Mouse (Mus musculus): Measurements from ENCODE around the gene Oas1f. TPM values are rescaled to one million over a fixed set of nuclear protein-coding genes. Genes with fewer than 3 reads are reported as not detected.
"Not testable (repeated sequence)": the region's sequence is repeated elsewhere in the genome, so short reads cannot be mapped to it uniquely, and the experiment has no call there.

Oas1f gene
- total and polyA plus RNA-seq, 3 experiments: not detected

GRCm38 (mm10) chr5:120895231-120895900 lies 48.2 kb downstream of the Oas1f start:
- no peak overlapping the region for H3K4me3 ChIP-seq (ENCODE audit: low read depth, low read length)
- ATAC-seq (ENCODE audit: extremely low read depth, insufficient number of reproducible peaks, low FRiP score, poor library complexity, severe bottlenecking): no peak

DNA sequence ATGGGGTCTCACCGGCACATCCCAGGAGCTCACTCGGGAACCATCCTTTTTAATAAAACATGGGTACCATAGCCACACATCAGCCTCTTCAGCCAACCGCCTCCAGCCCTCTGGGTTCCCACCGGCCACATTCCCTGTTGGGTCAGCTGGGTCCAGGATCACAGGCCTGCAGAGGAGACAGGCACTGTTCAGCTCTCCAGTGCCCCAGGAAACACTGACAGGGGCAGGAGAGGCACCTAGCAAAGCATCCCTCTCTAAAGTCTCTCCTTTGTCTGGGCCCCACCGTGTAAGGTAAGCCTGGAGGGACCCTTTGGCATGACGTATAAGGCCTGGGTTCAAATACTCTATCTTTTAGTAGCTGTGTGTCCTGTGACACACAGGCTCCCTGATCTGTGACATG lies 51.1 kb downstream of the Oas1f start:
- Histone ChIP-seq H3K36me3 (replicated peaks) (no peaks in the 10 kb centered on the region), H3K9me3 (replicated peaks) (no peaks in the 10 kb centered on the region), H3K4me3 (ENCODE audit: low read depth, low read length) (no peak overlapping the region), H3K27me3 (ENCODE audit: insufficient read depth, low read length) (no peaks in the 10 kb centered on the region), H3K4me1 (ENCODE audit: insufficient read depth, low read depth, low read length) (no peaks in the 10 kb centered on the region)
- DNase-seq (ENCODE audit: low spot score): no peak
- TF ChIP-seq CTCF (IDR thresholded peaks at IDR 0.05; ENCODE audit: low read depth, low read length): no peak
- no peak for TF ChIP-seq GATA2 (IDR thresholded peaks at IDR 0.05; ENCODE audit: borderline replicate concordance, low read depth, low read length)
- no peak for TF ChIP-seq POLR2AphosphoS5 (IDR thresholded peaks at IDR 0.05; ENCODE audit: insufficient replicate concordance, low read depth, low read length)
- TF ChIP-seq GATA1 (IDR thresholded peaks at IDR 0.05; ENCODE audit: borderline replicate concordance, low read length): no peak
- no peak for TF ChIP-seq TAL1 (conservative IDR thresholded peaks at IDR 0.05; ENCODE audit: low read depth, low read length)
- no peak for ATAC-seq (ENCODE audit: extremely low read depth, insufficient number of reproducible peaks, low FRiP score, poor library complexity, severe bottlenecking)

More at GRCm38 (mm10) chr5:120895231-120895900, 48.2 kb downstream of the Oas1f start:
- H3K27me3 ChIP-seq (ENCODE audit: insufficient read depth, low read length): no peaks in the 10 kb centered on the region
- no peaks in the 10 kb centered on the region for H3K4me1 ChIP-seq (ENCODE audit: insufficient read depth, low read depth, low read length)
- no peak for TF ChIP-seq CTCF (IDR thresholded peaks at IDR 0.05; ENCODE audit: low read depth, low read length)
- no peak for TF ChIP-seq TAL1 (conservative IDR thresholded peaks at IDR 0.05; ENCODE audit: low read depth, low read length)
- TF ChIP-seq GATA2 (IDR thresholded peaks at IDR 0.05; ENCODE audit: borderline replicate concordance, low read depth, low read length): no peak
- no peak for TF ChIP-seq POLR2AphosphoS5 (IDR thresholded peaks at IDR 0.05; ENCODE audit: insufficient replicate concordance, low read depth, low read length)
- no peak for TF ChIP-seq GATA1 (IDR thresholded peaks at IDR 0.05; ENCODE audit: borderline replicate concordance, low read length)
- no peaks in the 10 kb centered on the region for H3K9me3 ChIP-seq (replicated peaks)
- no peaks in the 10 kb centered on the region for H3K36me3 ChIP-seq (replicated peaks)
- DNase-seq (ENCODE audit: low spot score): no peak

DNA sequence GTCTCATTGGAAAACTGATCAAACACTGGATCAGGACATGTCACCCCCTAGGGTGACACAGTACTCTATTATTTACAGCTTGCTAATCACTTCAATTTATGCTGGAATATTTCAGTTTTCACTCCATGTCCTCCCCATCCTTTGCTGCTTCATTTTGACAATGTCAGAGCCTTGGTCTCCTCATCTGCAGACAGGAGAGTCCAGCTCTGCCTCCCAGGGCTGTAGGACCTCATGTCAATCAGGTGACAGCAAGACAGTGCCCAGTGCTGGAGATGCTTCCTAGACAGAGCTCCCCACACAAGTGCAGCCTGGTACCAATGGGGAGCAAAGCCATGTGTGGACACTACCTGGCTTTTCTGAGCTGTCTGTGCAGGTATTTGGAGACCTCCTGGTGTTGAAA lies 51.6 kb downstream of the Oas1f start:
- Histone ChIP-seq H3K36me3 (replicated peaks) (no peaks in the 10 kb centered on the region), H3K27me3 (ENCODE audit: insufficient read depth, low read length) (no peaks in the 10 kb centered on the region)
- no peak for TF ChIP-seq GATA2 (IDR thresholded peaks at IDR 0.05; ENCODE audit: borderline replicate concordance, low read depth, low read length)
- TF ChIP-seq GATA1 (IDR thresholded peaks at IDR 0.05; ENCODE audit: borderline replicate concordance, low read length): no peak
- no peak for TF ChIP-seq POLR2AphosphoS5 (IDR thresholded peaks at IDR 0.05; ENCODE audit: insufficient replicate concordance, low read depth, low read length)
- TF ChIP-seq TAL1 (conservative IDR thresholded peaks at IDR 0.05; ENCODE audit: low read depth, low read length): no peak
- TF ChIP-seq CTCF (IDR thresholded peaks at IDR 0.05; ENCODE audit: low read depth, low read length): no peak

DNA sequence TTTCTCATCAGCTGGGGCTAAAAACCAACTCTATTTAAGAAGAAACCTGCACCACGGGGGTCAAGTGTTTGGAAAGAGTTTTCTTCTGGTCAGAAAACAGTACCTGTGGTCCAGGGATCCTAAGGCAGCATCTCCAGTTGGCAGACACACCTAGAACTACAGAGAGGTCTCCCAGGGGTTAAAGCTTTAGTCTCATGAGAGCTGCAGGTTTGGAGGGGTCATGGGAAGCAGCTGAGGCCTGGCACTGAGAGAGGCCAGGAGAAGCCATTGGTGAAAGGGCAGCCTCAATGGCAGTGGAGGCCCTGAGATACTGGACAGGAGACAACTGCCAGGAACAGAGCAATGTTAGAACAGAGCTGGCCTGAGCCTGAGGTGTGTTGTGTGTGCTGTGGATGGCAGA lies 53.5 kb downstream of the Oas1f start:
- Histone ChIP-seq H3K9me3 (replicated peaks) (no peaks in the 10 kb centered on the region), H3K36me3 (replicated peaks) (no peaks in the 10 kb centered on the region), H3K4me3 (ENCODE audit: low read depth, low read length) (no peak overlapping the region), H3K27me3 (ENCODE audit: insufficient read depth, low read length) (no peaks in the 10 kb centered on the region), H3K4me1 (ENCODE audit: insufficient read depth, low read depth, low read length) (no peaks in the 10 kb centered on the region)
- ATAC-seq (ENCODE audit: extremely low read depth, insufficient number of reproducible peaks, low FRiP score, poor library complexity, severe bottlenecking) (no peak), DNase-seq (ENCODE audit: low spot score) (no peak)
- TF ChIP-seq GATA2 (IDR thresholded peaks at IDR 0.05; ENCODE audit: borderline replicate concordance, low read depth, low read length) (no peak), GATA1 (IDR thresholded peaks at IDR 0.05; ENCODE audit: borderline replicate concordance, low read length) (no peak), POLR2AphosphoS5 (IDR thresholded peaks at IDR 0.05; ENCODE audit: insufficient replicate concordance, low read depth, low read length) (no peak), CTCF (IDR thresholded peaks at IDR 0.05; ENCODE audit: low read depth, low read length) (no peak), TAL1 (conservative IDR thresholded peaks at IDR 0.05; ENCODE audit: low read depth, low read length) (no peak)

More for the DNA sequence above, 51.6 kb downstream of the Oas1f start:
- Histone ChIP-seq H3K4me3 (ENCODE audit: low read depth, low read length) (no peak overlapping the region), H3K9me3 (replicated peaks) (no peaks in the 10 kb centered on the region), H3K4me1 (ENCODE audit: insufficient read depth, low read depth, low read length) (no peaks in the 10 kb centered on the region)
- no peak for ATAC-seq (ENCODE audit: extremely low read depth, insufficient number of reproducible peaks, low FRiP score, poor library complexity, severe bottlenecking)
- DNase-seq (ENCODE audit: low spot score): no peak

GRCm38 (mm10) chr5:120902056-120902455 lies 54.9 kb downstream of the Oas1f start:
- no peak for TF ChIP-seq POLR2AphosphoS5 (IDR thresholded peaks at IDR 0.05; ENCODE audit: insufficient replicate concordance, low read depth, low read length)
- no peak for TF ChIP-seq CTCF (IDR thresholded peaks at IDR 0.05; ENCODE audit: low read depth, low read length)
- TF ChIP-seq GATA1 (IDR thresholded peaks at IDR 0.05; ENCODE audit: borderline replicate concordance, low read length): no peak
- TF ChIP-seq GATA2 (IDR thresholded peaks at IDR 0.05; ENCODE audit: borderline replicate concordance, low read depth, low read length): no peak
- no peak for TF ChIP-seq TAL1 (conservative IDR thresholded peaks at IDR 0.05; ENCODE audit: low read depth, low read length)
- no peaks in the 10 kb centered on the region for H3K36me3 ChIP-seq (replicated peaks)
- no peaks in the 10 kb centered on the region for H3K9me3 ChIP-seq (replicated peaks)
- DNase-seq (ENCODE audit: low spot score) (no peak), ATAC-seq (ENCODE audit: extremely low read depth, insufficient number of reproducible peaks, low FRiP score, poor library complexity, severe bottlenecking) (no peak)
- no peaks in the 10 kb centered on the region for H3K4me1 ChIP-seq (ENCODE audit: insufficient read depth, low read depth, low read length)
- H3K4me3 ChIP-seq (ENCODE audit: low read depth, low read length): no peak overlapping the region
- no peaks in the 10 kb centered on the region for H3K27me3 ChIP-seq (ENCODE audit: insufficient read depth, low read length)

GRCm38 (mm10) chr5:120906791-120907733 lies 59.9 kb downstream of the Oas1f start, which contains the start of gene Oas1a:
Gene Oas1a, minus strand, starts transcription at chr5:120907521.
- not testable (repeated sequence) for DNase-seq (ENCODE audit: low spot score); H3K27me3 ChIP-seq (ENCODE audit: insufficient read depth, low read length); ATAC-seq (ENCODE audit: extremely low read depth, insufficient number of reproducible peaks, low FRiP score, poor library complexity, severe bottlenecking); H3K4me1 ChIP-seq (ENCODE audit: insufficient read depth, low read depth, low read length); H3K36me3 ChIP-seq (replicated peaks); H3K4me3 ChIP-seq (ENCODE audit: low read depth, low read length); H3K9me3 ChIP-seq (replicated peaks)

Other genes with a start within 250 kb of the Oas1f start
- 8.4 and 10.5 TPM in 2 replicates for gene Rita1, start 234.8 kb upstream of the Oas1f start, total RNA-seq (2014; fragmentation: Nextera tagmentation)
- 9.5 and 13.7 TPM in 2 replicates for gene Rita1, start 234.8 kb upstream of the Oas1f start, total RNA-seq (2017)
- 42.4 and 45.7 TPM in 2 replicates for gene Rita1, start 234.8 kb upstream of the Oas1f start, polyA plus RNA-seq (2012)
- gene Ddx54, start 234.6 kb upstream of the Oas1f start, total RNA-seq (2014; fragmentation: Nextera tagmentation): 16.5 and 24.3 TPM in 2 replicates
- gene Ddx54, start 234.6 kb upstream of the Oas1f start, total RNA-seq (2017): 31.5 and 34.7 TPM in 2 replicates
- gene Ddx54, start 234.6 kb upstream of the Oas1f start, polyA plus RNA-seq (2012): 103 and 110 TPM in 2 replicates
- not detected in 2 replicates for gene Cfap73, start 213.1 kb upstream of the Oas1f start, total RNA-seq (2014; fragmentation: Nextera tagmentation)
- not detected in 2 replicates for gene Cfap73, start 213.1 kb upstream of the Oas1f start, total RNA-seq (2017)
- gene Cfap73, start 213.1 kb upstream of the Oas1f start, polyA plus RNA-seq (2012): not detected in 2 replicates
- gene Rasal1, start 198.6 kb upstream of the Oas1f start, total RNA-seq (2014; fragmentation: Nextera tagmentation): 5.6 and 13.2 TPM in 2 replicates
- gene Rasal1, start 198.6 kb upstream of the Oas1f start, total RNA-seq (2017): 1.4 and 1.7 TPM in 2 replicates
- gene Rasal1, start 198.6 kb upstream of the Oas1f start, polyA plus RNA-seq (2012): 10.8 and 13.1 TPM in 2 replicates
- not detected in 2 replicates for gene Dtx1, start 135.4 kb upstream of the Oas1f start, total RNA-seq (2014; fragmentation: Nextera tagmentation)
- 0.05 and 0.06 TPM in 2 replicates for gene Dtx1, start 135.4 kb upstream of the Oas1f start, total RNA-seq (2017)
- 0.03 and 0.09 TPM in 2 replicates for gene Dtx1, start 135.4 kb upstream of the Oas1f start, polyA plus RNA-seq (2012)
- 1.7 and 3.5 TPM in 2 replicates for gene Oas2, start 97.5 kb upstream of the Oas1f start, total RNA-seq (2014; fragmentation: Nextera tagmentation)
- 2.3 and 2.4 TPM in 2 replicates for gene Oas2, start 97.5 kb upstream of the Oas1f start, total RNA-seq (2017)
- gene Oas2, start 97.5 kb upstream of the Oas1f start, polyA plus RNA-seq (2012): 0.11 and 0.15 TPM in 2 replicates
- 0.97 and 2.0 TPM in 2 replicates for gene Oas3, start 69.7 kb upstream of the Oas1f start, total RNA-seq (2014; fragmentation: Nextera tagmentation)
- gene Oas3, start 69.7 kb upstream of the Oas1f start, total RNA-seq (2017): 0.60 and 0.76 TPM in 2 replicates
- 0.26 and 0.28 TPM in 2 replicates for gene Oas3, start 69.7 kb upstream of the Oas1f start, polyA plus RNA-seq (2012)
- not detected in 2 replicates for gene Oas1e, start 51.8 kb upstream of the Oas1f start, total RNA-seq (2014; fragmentation: Nextera tagmentation)
- 0.12 TPM in 1 of 2 replicates, not detected in the other for gene Oas1e, start 51.8 kb upstream of the Oas1f start, total RNA-seq (2017)
- gene Oas1e, start 51.8 kb upstream of the Oas1f start, polyA plus RNA-seq (2012): not detected in 2 replicates
- gene Oas1c, start 34.9 kb upstream of the Oas1f start, total RNA-seq (2014; fragmentation: Nextera tagmentation): 9.5 and 10.3 TPM in 2 replicates
- gene Oas1c, start 34.9 kb upstream of the Oas1f start, total RNA-seq (2017): 4.3 and 6.4 TPM in 2 replicates
- gene Oas1c, start 34.9 kb upstream of the Oas1f start, polyA plus RNA-seq (2012): 0.25 and 0.29 TPM in 2 replicates
- gene Oas1h, start 14.1 kb downstream of the Oas1f start, total RNA-seq (2014; fragmentation: Nextera tagmentation): not detected in 2 replicates
- not detected in 2 replicates for gene Oas1h, start 14.1 kb downstream of the Oas1f start, total RNA-seq (2017)
- gene Oas1h, start 14.1 kb downstream of the Oas1f start, polyA plus RNA-seq (2012): not detected in 2 replicates
- not detected in 2 replicates for gene Oas1g, start 40.2 kb downstream of the Oas1f start, total RNA-seq (2014; fragmentation: Nextera tagmentation)
- 0.23 TPM in 1 of 2 replicates, not detected in the other for gene Oas1g, start 40.2 kb downstream of the Oas1f start, total RNA-seq (2017)
- gene Oas1g, start 40.2 kb downstream of the Oas1f start, polyA plus RNA-seq (2012): not detected in 2 replicates
- not detected in 2 replicates for gene Oas1a, start 60.2 kb downstream of the Oas1f start, total RNA-seq (2014; fragmentation: Nextera tagmentation)
- 0.33 and 0.70 TPM in 2 replicates for gene Oas1a, start 60.2 kb downstream of the Oas1f start, total RNA-seq (2017)
- 0.11 and 0.13 TPM in 2 replicates for gene Oas1a, start 60.2 kb downstream of the Oas1f start, polyA plus RNA-seq (2012)
- not detected in 2 replicates for gene Oas1d, start 67.2 kb downstream of the Oas1f start, total RNA-seq (2014; fragmentation: Nextera tagmentation)
- gene Oas1d, start 67.2 kb downstream of the Oas1f start, total RNA-seq (2017): 0.05 and 0.12 TPM in 2 replicates
- gene Oas1d, start 67.2 kb downstream of the Oas1f start, polyA plus RNA-seq (2012): not detected in 2 replicates
- not detected in 2 replicates for gene Rph3a, start 162.7 kb downstream of the Oas1f start, total RNA-seq (2014; fragmentation: Nextera tagmentation)
- gene Rph3a, start 162.7 kb downstream of the Oas1f start, total RNA-seq (2017): 0.06 TPM in 1 of 2 replicates, not detected in the other
- gene Rph3a, start 162.7 kb downstream of the Oas1f start, polyA plus RNA-seq (2012): not detected in 2 replicates

All from G1E (cell line).